Mouse (Mus musculus) thymus, postnatal 10 days (tissue): ENCODE results near the gene Srrm2.

ENCODE experiments used
- DNase-seq, 2 experiments: peaks; one replicate each; pipeline ENCODE4 v3.0.0; 2021; ENCODE audit warnings: low spot score in 2 of 2

Srrm2 gene

DNA sequence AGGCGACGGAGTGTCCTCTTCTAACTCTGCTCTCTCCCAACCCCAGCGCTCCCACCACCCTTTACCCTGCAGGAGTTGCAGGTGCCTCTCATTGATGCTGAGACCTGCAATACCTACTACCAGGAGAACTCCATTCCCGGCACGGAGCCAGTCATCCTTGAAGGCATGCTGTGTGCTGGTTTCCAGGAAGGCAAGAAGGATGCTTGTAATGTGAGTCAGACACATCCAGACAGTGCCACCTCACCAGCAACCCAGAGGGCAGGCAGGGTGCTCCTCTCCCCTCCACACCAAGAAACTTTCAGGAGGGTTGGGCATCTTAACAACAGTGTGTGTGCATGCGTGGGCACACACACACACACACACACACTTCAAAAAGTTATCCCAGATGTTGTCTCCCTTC lies 66.9 kb downstream of the Srrm2 start:
- DNase-seq: no peak

DNA sequence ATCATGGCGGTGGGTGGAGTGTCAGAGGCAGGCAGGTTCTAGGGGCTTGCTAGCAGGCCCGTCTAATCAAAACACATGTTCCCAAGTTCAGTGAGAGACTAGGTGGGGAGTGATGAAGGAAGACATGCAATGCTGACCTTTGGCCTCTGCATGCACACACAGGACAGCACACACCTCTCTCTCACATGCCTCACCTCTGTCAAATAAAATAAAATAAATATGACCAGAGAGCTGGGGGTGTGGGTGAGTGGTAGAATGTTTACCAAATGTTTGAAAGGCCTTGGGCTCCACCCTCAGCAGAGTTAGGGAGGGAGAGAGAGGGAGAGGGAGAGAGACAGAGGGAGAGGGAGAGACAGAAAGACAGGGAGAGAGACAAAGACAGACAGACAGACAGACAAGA lies 67.6 kb downstream of the Srrm2 start:
- DNase-seq: no peak

- no peak for DNase-seq
These were observed 72.6 kb downstream of the Srrm2 start for GRCm38 (mm10) chr17:23862926-23863325.

- DNase-seq: no peak
These were observed 77.4 kb downstream of the Srrm2 start, which contains the start of gene Prss21 for GRCm38 (mm10) chr17:23867756-23868155. Prss21 (plus strand) TSS chr17:23868056.

- no peak for DNase-seq
These were observed 78.2 kb downstream of the Srrm2 start for GRCm38 (mm10) chr17:23868513-23868912.
